Mouse (Mus musculus): ENCODE data around the gene Rabif.

DNA sequence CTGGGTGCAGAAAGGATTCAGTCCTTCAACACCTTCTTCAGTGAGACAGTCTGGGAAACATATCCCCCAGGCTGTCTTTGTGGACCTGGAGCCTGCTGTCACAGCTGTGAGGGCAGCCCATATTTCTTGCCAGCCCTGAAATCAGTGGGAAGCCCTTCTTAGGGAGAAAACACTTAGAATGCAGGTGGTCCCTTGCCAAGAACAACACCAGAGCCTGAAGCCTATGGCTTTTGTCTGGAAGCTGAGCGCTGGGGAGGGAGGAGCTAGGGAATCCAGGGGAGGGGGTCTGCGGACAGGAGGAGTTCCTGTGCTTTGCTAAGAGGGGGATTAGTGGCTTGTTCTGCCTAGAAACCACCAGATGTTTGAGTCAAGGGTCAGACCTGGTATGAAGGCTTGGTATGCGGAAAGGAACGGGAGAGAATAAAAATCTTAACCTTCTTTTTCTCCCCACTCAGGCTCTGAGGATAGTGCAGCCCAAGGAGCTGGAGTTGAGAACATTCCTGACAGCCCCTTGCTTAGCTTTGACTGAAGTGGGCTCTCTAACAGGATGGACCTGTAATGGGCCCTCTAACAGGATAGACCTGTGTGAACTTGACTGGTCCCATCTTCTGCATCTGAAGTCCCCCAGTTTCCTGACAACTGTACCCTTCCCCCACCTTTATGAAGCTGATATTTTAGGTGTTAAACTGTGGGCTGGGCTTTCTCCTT is 22.2 kb downstream of the Rabif start:
- no peak for TF ChIP-seq E2F4 (IDR thresholded peaks at IDR 0.05; ENCODE audit: insufficient read depth)
- TF ChIP-seq CEBPB (IDR thresholded peaks at IDR 0.05; ENCODE audit: insufficient read depth, poor library complexity, severe bottlenecking), result no peak
- TF ChIP-seq POLR2A (IDR thresholded peaks at IDR 0.05; ENCODE audit: insufficient read length, low read depth), result no peak
- TF ChIP-seq MAX (IDR thresholded peaks at IDR 0.05; ENCODE audit: low read depth), result no peak
- no peak for TF ChIP-seq POLR2AphosphoS2 (IDR thresholded peaks at IDR 0.05; ENCODE audit: insufficient read length, low read depth)
